Mouse (Mus musculus) stomach, postnatal 0 days (tissue): ENCODE measurements around the gene Nipa2.

Experiments used
- CTCF ChIP-seq: IDR thresholded peaks from 2 replicates; pipeline ENCODE4 v1.5.1; 2016; ENCODE audit warnings: antibody characterized with exemption, low read depth, mild to moderate bottlenecking, moderate library complexity
- EP300 ChIP-seq: optimal IDR thresholded peaks from 2 replicates; pipeline ENCODE3; 2016; ENCODE audit warnings: antibody characterized with exemption

DNA sequence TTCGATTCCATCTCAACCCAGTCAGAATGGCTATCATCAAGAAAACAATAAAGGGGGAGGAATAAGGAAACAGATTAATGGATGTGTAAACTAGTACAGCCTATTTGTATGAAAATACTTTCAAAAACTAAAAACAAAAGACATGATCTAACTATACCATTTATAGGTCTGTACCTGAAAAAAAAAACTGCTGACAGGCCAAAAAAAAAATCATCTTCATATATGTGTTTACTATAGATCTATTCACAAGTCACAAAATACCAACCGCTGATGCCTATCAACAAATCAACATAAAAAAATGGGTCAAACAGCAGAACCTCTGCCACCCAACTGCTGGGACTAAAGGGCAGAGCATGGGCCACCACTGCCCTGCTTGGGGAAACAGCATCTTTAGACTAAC lies 6.2 kb downstream of the Nipa2 start:
- TF ChIP-seq CTCF (no peak), EP300 (no peak)
